Mouse (Mus musculus) heart, adult 9 months (tissue): ENCODE data around the gene Sik3.

Source experiments
- DNase-seq, 2 experiments: peaks; one replicate each; pipeline ENCODE4 v3.0.0; 2022; ENCODE audit warnings: low spot score in 2 of 2

Gene Sik3

GRCm38 (mm10) chr9:46012091-46013008 is at the start of gene Sik3, which contains the start of gene Pafah1b2:
Gene Sik3 (plus strand): TSS chr9:46012820.
Gene Pafah1b2 (minus strand): TSS chr9:46012690.
- peak; percentile 92 to 95 for DNase-seq

- DNase-seq, result no peak
Measured at GRCm38 (mm10) chr9:45963577-45963976, 49.0 kb upstream of the Sik3 start.

- DNase-seq, result no peak
Measured at GRCm38 (mm10) chr9:45976884-45977283, 35.7 kb upstream of the Sik3 start.

- no peak for DNase-seq
Measured at GRCm38 (mm10) chr9:45979778-45980177, 32.8 kb upstream of the Sik3 start.

GRCm38 (mm10) chr9:45980611-45981010 is 32.0 kb upstream of the Sik3 start:
- no peak for DNase-seq

- no peak for DNase-seq
Measured at GRCm38 (mm10) chr9:45981331-45981730, 31.3 kb upstream of the Sik3 start.

GRCm38 (mm10) chr9:45983676-45984408 is 28.8 kb upstream of the Sik3 start:
- peak; percentile 11 to 26 for DNase-seq

GRCm38 (mm10) chr9:45984409-45985228 is 28.0 kb upstream of the Sik3 start:
- peak; percentile 86 to 88 for DNase-seq

GRCm38 (mm10) chr9:45985229-45985567 is 27.4 kb upstream of the Sik3 start:
- DNase-seq, result peak; percentile 61 to 72

- no peak for DNase-seq
Measured at GRCm38 (mm10) chr9:45999009-45999408, 13.6 kb upstream of the Sik3 start.

- DNase-seq, result peak; percentile 40 to 73
Measured at GRCm38 (mm10) chr9:46003729-46004128, 8.9 kb upstream of the Sik3 start.

GRCm38 (mm10) chr9:46004529-46004928 is 8.1 kb upstream of the Sik3 start:
- no peak for DNase-seq

- no peak for DNase-seq
Measured at GRCm38 (mm10) chr9:46006224-46006623, 6.4 kb upstream of the Sik3 start.

GRCm38 (mm10) chr9:46008931-46009668 is 3.5 kb upstream of the Sik3 start:
- no peak for DNase-seq

GRCm38 (mm10) chr9:46009669-46009983 is 3.0 kb upstream of the Sik3 start:
- DNase-seq, result no peak

GRCm38 (mm10) chr9:46011094-46011970 is 1.3 kb upstream of the Sik3 start:
- no peak for DNase-seq

- DNase-seq, result peak in 1 of 2 experiments; percentile 49
Measured at GRCm38 (mm10) chr9:46013009-46013586, 478 bp downstream of the Sik3 start.

GRCm38 (mm10) chr9:46013616-46014015 is 996 bp downstream of the Sik3 start:
- DNase-seq, result no peak

GRCm38 (mm10) chr9:46014251-46014681 is 1.6 kb downstream of the Sik3 start:
- peak; percentile 54 to 60 for DNase-seq

GRCm38 (mm10) chr9:46015081-46015551 is 2.5 kb downstream of the Sik3 start:
- peak; percentile 79 to 85 for DNase-seq
